Mouse (Mus musculus) neural tube, embryonic 12.5 days (tissue): Measurements from ENCODE around the gene Hist1h3g. TPM values are rescaled to one million over a fixed set of nuclear protein-coding genes. Genes with fewer than 3 reads are reported as not detected.

Experiments used
- ATAC-seq: fragments of 200-750 bp; cut with Nextera tagmentation; 2 replicates; pipeline ENCODE4 v1.8.0; 2017; ENCODE audit warnings: low read depth, mild to moderate bottlenecking, moderate TSS enrichment, moderate library complexity; ENCODE audit not compliant: low FRiP score
- H3K27ac ChIP-seq: fragments of 300-500 bp; sonication (generic); 2 replicates; pipeline ENCODE4 v1.5.1; 2016
- H3K27me3 ChIP-seq: fragments of 300-500 bp; sonication (generic); replicated peaks from 2 replicates; pipeline ENCODE4 v1.6.1; 2016; ENCODE audit warnings: mild to moderate bottlenecking
- H3K36me3 ChIP-seq: fragments of 300-500 bp; sonication (generic); 2 replicates; pipeline ENCODE4 v1.6.1; 2016; ENCODE audit warnings: mild to moderate bottlenecking
- H3K4me1 ChIP-seq: fragments of 300-500 bp; sonication (generic); 2 replicates; pipeline ENCODE4 v1.6.1; 2016
- H3K4me2 ChIP-seq: fragments of 300-500 bp; sonication (generic); replicated peaks from 2 replicates; pipeline ENCODE4 v1.6.1; 2016; ENCODE audit warnings: mild to moderate bottlenecking
- H3K4me3 ChIP-seq: fragments of 300-500 bp; sonication (generic); 2 replicates; pipeline ENCODE4 v1.5.1; 2016
- H3K9ac ChIP-seq: fragments of 300-500 bp; sonication (generic); 2 replicates; pipeline ENCODE4 v1.6.1; 2016; ENCODE audit warnings: mild to moderate bottlenecking
- H3K9me3 ChIP-seq: fragments of 300-500 bp; sonication (generic); 2 replicates; pipeline ENCODE4 v1.6.1; 2016; ENCODE audit warnings: mild to moderate bottlenecking
- WGBS: fragments of 180-500 bp; shearing (Covaris S2); methylation state at CpG from one replicate; pipeline ENCODE4 v1.1.7; 2016; 5-methylcytosine and 5-hydroxymethylcytosine counted together
- microRNA-seq: library from miRNA; unstranded; fragments of <30 nt; microRNA quantifications from one replicate; pipeline ENCODE4, GENCODE M21; 2017
- polyA plus RNA-seq: library from polyadenylated mRNA; unstranded; fragments of >200 nt; fragmentation: Nextera tagmentation; extraction: Ambion mirVana; gene quantifications from 2 replicates; pipeline ENCODE4 v1.2.1, GENCODE M21; 2016

Hist1h3g gene
- polyA plus RNA-seq, 1 experiment from 2014 or later: 3.0 TPM

DNA sequence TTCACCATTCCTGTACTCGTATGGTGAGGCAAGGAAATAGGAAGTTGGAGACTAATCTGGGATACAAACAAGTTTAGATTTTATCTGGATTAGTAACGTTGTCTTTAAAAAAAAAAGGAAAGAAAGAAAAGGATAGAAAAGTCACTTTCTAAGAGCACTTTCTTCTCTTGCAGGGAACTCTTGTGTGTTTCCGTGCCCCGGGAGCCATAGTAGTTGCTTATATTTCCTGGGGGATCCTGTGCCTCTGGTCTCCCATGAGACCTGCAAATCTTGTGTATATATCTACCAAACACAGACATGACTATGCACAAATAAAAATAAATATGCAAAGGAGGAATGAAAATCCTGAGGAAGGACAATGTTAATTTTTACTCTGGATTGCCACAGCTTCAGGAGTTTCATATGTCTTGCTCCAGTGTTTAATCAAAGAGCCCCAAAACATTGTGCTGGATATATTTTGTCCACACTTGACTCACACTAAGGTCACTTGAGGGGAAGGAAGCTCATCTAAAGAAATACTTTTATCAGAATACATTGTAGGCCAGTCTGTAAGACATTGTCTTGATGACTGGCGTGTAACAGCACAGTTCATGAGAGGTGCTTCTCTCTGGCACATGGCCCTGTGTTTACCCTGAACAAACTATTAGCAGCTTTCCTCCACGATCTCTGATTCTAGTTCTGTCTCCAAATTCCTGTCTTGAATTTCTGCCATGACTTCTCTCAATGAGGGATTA, 41.9 kb downstream of the Hist1h3g start:
- no peak for ATAC-seq
- H3K9me3 ChIP-seq: no peaks in the 10 kb centered on the region
- no peak overlapping the region for H3K9ac ChIP-seq
- WGBS: 57% methylated on average over 6 of the region's 6 CpGs
- H3K4me3 ChIP-seq: 0 out of 2 replicates have a peak overlapping the region, but pooled peaks have one; percentile 41
- H3K27ac ChIP-seq: no peak overlapping the region
- peaks cover 27% of the 10 kb centered on the region for H3K4me1 ChIP-seq
- H3K4me2 ChIP-seq: peak overlapping the region; percentile 62
- no peaks in the 10 kb centered on the region for H3K27me3 ChIP-seq
- H3K36me3 ChIP-seq: no peaks in the 10 kb centered on the region

- Histone ChIP-seq H3K4me2 (no peak overlapping the region; the same call in 1 of the 2 replicates), H3K9ac (no peak overlapping the region), H3K4me1 (peaks cover 26% of the 10 kb centered on the region), H3K36me3 (no peaks in the 10 kb centered on the region), H3K27me3 (no peaks in the 10 kb centered on the region), H3K9me3 (no peaks in the 10 kb centered on the region), H3K27ac (no peak overlapping the region), H3K4me3 (no peak overlapping the region)
- 88% methylated on average over 1 of the region's 1 CpGs for WGBS
- no peak for ATAC-seq
Observed at GRCm38 (mm10) chr13:23577835-23578234, 42.6 kb downstream of the Hist1h3g start.

- Histone ChIP-seq H3K9ac (peak within 1 kb of the TSS; percentile 56), H3K9me3 (no peaks in the 10 kb centered on the region), H3K4me2 (peak within 1 kb of the TSS; percentile 65), H3K36me3 (no peaks in the 10 kb centered on the region), H3K4me1 (peaks cover 30% of the 10 kb centered on the region), H3K27me3 (no peaks in the 10 kb centered on the region), H3K27ac (peak within 1 kb of the TSS; percentile 27), H3K4me3 (peak within 1 kb of the TSS; percentile 34)
- ATAC-seq: peak; percentile 86
- WGBS: under 1% methylated on average over 43 of the region's 43 CpGs
Observed at GRCm38 (mm10) chr13:23581408-23582218, 46.4 kb downstream of the Hist1h3g start, which contains the start of gene Hist1h4d. Gene Hist1h4d (plus strand): TSS chr13:23581598.

GRCm38 (mm10) chr13:23582219-23583056, 47.2 kb downstream of the Hist1h3g start:
- Histone ChIP-seq H3K4me2 (peak overlapping the region; percentile 65), H3K36me3 (no peaks in the 10 kb centered on the region), H3K9ac (peak overlapping the region; percentile 56), H3K27ac (peak overlapping the region; percentile 27), H3K4me1 (peaks cover 27% of the 10 kb centered on the region), H3K4me3 (peak overlapping the region; percentile 34), H3K9me3 (no peaks in the 10 kb centered on the region), H3K27me3 (no peaks in the 10 kb centered on the region)
- WGBS: 5% methylated on average over 6 of the region's 6 CpGs
- no peak for ATAC-seq

- peaks cover 27% of the 10 kb centered on the region for H3K4me1 ChIP-seq
- no peak overlapping the region for H3K4me3 ChIP-seq
- H3K9me3 ChIP-seq: no peaks in the 10 kb centered on the region
- ATAC-seq: no peak
- no peaks in the 10 kb centered on the region for H3K27me3 ChIP-seq
- H3K27ac ChIP-seq: no peak overlapping the region
- H3K9ac ChIP-seq: no peak overlapping the region
- H3K36me3 ChIP-seq: no peaks in the 10 kb centered on the region
- H3K4me2 ChIP-seq: peak overlapping the region; percentile 65; the same call in 1 of the 2 replicates
Observed at GRCm38 (mm10) chr13:23583387-23584068, 48.3 kb downstream of the Hist1h3g start.

GRCm38 (mm10) chr13:23584331-23584730, 49.1 kb downstream of the Hist1h3g start:
- H3K9me3 ChIP-seq: no peaks in the 10 kb centered on the region
- peak overlapping the region; percentile 86; the same call in 1 of the 2 replicates for H3K27ac ChIP-seq

DNA sequence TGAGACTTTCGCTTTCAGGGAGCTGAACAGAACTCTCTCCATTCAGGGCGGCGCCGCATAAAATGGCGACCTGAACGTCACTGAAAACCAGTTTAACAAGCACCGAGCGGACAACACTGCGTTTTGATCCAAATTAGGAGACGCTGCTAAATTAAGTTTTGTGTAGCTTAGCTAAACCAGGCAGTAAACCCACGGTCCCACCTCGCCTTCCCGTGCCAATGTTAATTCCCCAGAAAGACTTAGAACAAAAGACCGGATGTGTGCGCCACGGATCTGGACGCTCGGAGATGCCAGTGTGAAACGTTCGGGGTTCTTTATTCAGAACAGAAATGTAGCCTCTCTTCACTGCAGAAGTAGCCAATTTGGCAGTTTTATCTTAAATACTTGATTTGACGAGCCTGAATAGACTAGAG, 49.8 kb downstream of the Hist1h3g start:
- H3K4me2 ChIP-seq: peak overlapping the region; percentile 71
- no peaks in the 10 kb centered on the region for H3K36me3 ChIP-seq
- H3K27me3 ChIP-seq: no peaks in the 10 kb centered on the region
- WGBS: under 1% methylated on average over 21 of the region's 21 CpGs
- no peaks in the 10 kb centered on the region for H3K9me3 ChIP-seq
- peak overlapping the region; percentile 86 for H3K27ac ChIP-seq
- H3K9ac ChIP-seq: peak overlapping the region; percentile 72
- ATAC-seq: peak; percentile 15; the same call in 1 of the 2 replicates
- H3K4me1 ChIP-seq: peaks cover 27% of the 10 kb centered on the region
- peak overlapping the region; percentile 42 for H3K4me3 ChIP-seq

More at GRCm38 (mm10) chr13:23584331-23584730, 49.1 kb downstream of the Hist1h3g start:
- H3K9ac ChIP-seq: peak overlapping the region; percentile 27
- no peaks in the 10 kb centered on the region for H3K27me3 ChIP-seq
- no peaks in the 10 kb centered on the region for H3K36me3 ChIP-seq
- peaks cover 27% of the 10 kb centered on the region for H3K4me1 ChIP-seq
- no peak overlapping the region for H3K4me3 ChIP-seq
- no peak for ATAC-seq
- peak overlapping the region; percentile 71 for H3K4me2 ChIP-seq

Small RNA genes lying within 50 kb of the gene (microRNA-seq; reads per million reads assigned to microRNA genes)
- gene Gm44297 (not detected), gene Gm44359 (not detected), gene Gm44394 (not detected), gene n-TStga1 (not detected)

Other genes starting within 250 kb of the Hist1h3g start
- gene Zfp322a, start 166.2 kb upstream of the Hist1h3g start, polyA plus RNA-seq: 51.9 and 57.7 TPM in 2 replicates
- 11.4 TPM in 2 replicates for gene Abt1, start 111.6 kb upstream of the Hist1h3g start, polyA plus RNA-seq
- gene Btn1a1, start 69.5 kb upstream of the Hist1h3g start, polyA plus RNA-seq: not detected in 2 replicates
- 0.23 and 0.31 TPM in 2 replicates for gene Btn2a2, start 46.6 kb upstream of the Hist1h3g start, polyA plus RNA-seq
- gene Hist1h4h, start 4.4 kb upstream of the Hist1h3g start, polyA plus RNA-seq: 4.6 and 6.6 TPM in 2 replicates
- 2.7 and 5.6 TPM in 2 replicates for gene Hist1h2af, start 1.5 kb upstream of the Hist1h3g start, polyA plus RNA-seq
- gene Hist1h2bh, start 8.0 kb downstream of the Hist1h3g start, polyA plus RNA-seq: 0.63 TPM in 2 replicates
- gene Hist1h3f, start 8.6 kb downstream of the Hist1h3g start, polyA plus RNA-seq: 0.60 and 0.63 TPM in 2 replicates
- 0.79 and 1.00 TPM in 2 replicates for gene Hist1h4f, start 16.2 kb downstream of the Hist1h3g start, polyA plus RNA-seq
- gene Hist1h1d, start 17.8 kb downstream of the Hist1h3g start, polyA plus RNA-seq: 0.30 and 0.37 TPM in 2 replicates
- gene Hist1h3e, start 26.9 kb downstream of the Hist1h3g start, polyA plus RNA-seq: 5.1 and 7.4 TPM in 2 replicates
- gene Hist1h2ae, start 35.8 kb downstream of the Hist1h3g start, polyA plus RNA-seq: 52.5 and 96.7 TPM in 2 replicates
- gene Hist1h2bg, start 36.0 kb downstream of the Hist1h3g start, polyA plus RNA-seq: 8.8 and 11.8 TPM in 2 replicates
- 3.4 and 6.6 TPM in 2 replicates for gene Hist1h2bf, start 38.8 kb downstream of the Hist1h3g start, polyA plus RNA-seq
- gene Hist1h2ad, start 39.0 kb downstream of the Hist1h3g start, polyA plus RNA-seq: 0.86 and 2.8 TPM in 2 replicates
- 3.8 and 4.9 TPM in 2 replicates for gene Hist1h3d, start 40.3 kb downstream of the Hist1h3g start, polyA plus RNA-seq
- 65.8 and 97.5 TPM in 2 replicates for gene Hist1h4d, start 46.2 kb downstream of the Hist1h3g start, polyA plus RNA-seq
- 1.9 and 2.1 TPM in 2 replicates for gene Hist1h2be, start 85.7 kb downstream of the Hist1h3g start, polyA plus RNA-seq
- 12.8 and 20.3 TPM in 2 replicates for gene Hist1h1e, start 87.1 kb downstream of the Hist1h3g start, polyA plus RNA-seq
- 0.66 and 0.74 TPM in 2 replicates for gene Hist1h2ac, start 148.5 kb downstream of the Hist1h3g start, polyA plus RNA-seq
- 28.0 and 29.4 TPM in 2 replicates for gene Hist1h2bc, start 148.8 kb downstream of the Hist1h3g start, polyA plus RNA-seq
- 0.23 TPM in 1 of 2 replicates, not detected in the other for gene Hist1h1t, start 160.4 kb downstream of the Hist1h3g start, polyA plus RNA-seq
- gene Hist1h4c, start 163.0 kb downstream of the Hist1h3g start, polyA plus RNA-seq: 5.1 and 7.8 TPM in 2 replicates
- gene Hfe, start 175.4 kb downstream of the Hist1h3g start, polyA plus RNA-seq: 3.9 TPM in 2 replicates
- gene Hist1h1c, start 203.4 kb downstream of the Hist1h3g start, polyA plus RNA-seq: 13.3 and 13.6 TPM in 2 replicates
- 6.8 and 7.4 TPM in 2 replicates for gene Hist1h3c, start 210.2 kb downstream of the Hist1h3g start, polyA plus RNA-seq
- gene Hist1h2bb, start 211.3 kb downstream of the Hist1h3g start, polyA plus RNA-seq: 1.3 and 1.7 TPM in 2 replicates
- gene Hist1h2ab, start 215.7 kb downstream of the Hist1h3g start, polyA plus RNA-seq: 28.5 and 44.2 TPM in 2 replicates
- gene Hist1h3b, start 216.8 kb downstream of the Hist1h3g start, polyA plus RNA-seq: 5.8 and 10.0 TPM in 2 replicates
- gene Hist1h4b, start 221.6 kb downstream of the Hist1h3g start, polyA plus RNA-seq: 4.5 and 6.1 TPM in 2 replicates
- gene Hist1h4a, start 225.8 kb downstream of the Hist1h3g start, polyA plus RNA-seq: 1.0 TPM in 1 of 2 replicates, not detected in the other
- gene Hist1h3a, start 227.0 kb downstream of the Hist1h3g start, polyA plus RNA-seq: 3.5 and 3.6 TPM in 2 replicates
- 1.5 and 3.0 TPM in 2 replicates for gene Hist1h1a, start 228.2 kb downstream of the Hist1h3g start, polyA plus RNA-seq
- not detected in 2 replicates for gene Trim38, start 234.5 kb downstream of the Hist1h3g start, polyA plus RNA-seq